9 mouse cellular contexts compared by ENCODE assay signal in genomic region chr7:44360792-44361301, GRCm38 (mm10). TPM values are rescaled to one million over a fixed set of nuclear protein-coding genes. Genes with fewer than 3 reads are reported as not detected.
DNase-seq lines count a peak whose midpoint lies in the region; ATAC-seq and TF ChIP-seq lines count a peak whose summit lies in the region.
"Had no signal": no experiment of that assay in that cellular context is flagged by ENCODE, and none has a peak within 500 bp of the region (broad histone marks: within the 10 kb centered on the region; RNA-seq: fewer than 3 reads in every experiment).

No protein-coding gene starts in this region.

- TF ChIP-seq CTCF in MEL (IDR thresholded peaks at IDR 0.05 in 2 of 3, conservative IDR thresholded peaks at IDR 0.05 in 1 of 3; ENCODE audit: control insufficient read depth in 1 of 3, insufficient read depth in 1 of 3, low read depth in 2 of 3, low read length in 3 of 3, poor library complexity in 1 of 3, severe bottlenecking in 1 of 3) = no peak

- no peak for TF ChIP-seq POLR2A in MEL (IDR thresholded peaks at IDR 0.05; ENCODE audit: control insufficient read depth in 1 of 2, insufficient read depth in 1 of 2, low read depth in 1 of 2, low read length in 2 of 2, poor library complexity in 1 of 2)

- no peak for TF ChIP-seq RAD21 in MEL (IDR thresholded peaks at IDR 0.05; ENCODE audit: low read depth, low read length)

- H3K9me3 ChIP-seq in kidney, embryonic 16.5 days (ENCODE audit: low read length) = no peaks in the 10 kb centered on the region; the same call in 1 of the 2 replicates
- H3K9me3 ChIP-seq in MEL (replicated peaks; ENCODE audit: insufficient read depth, low read length) = no peaks in the 10 kb centered on the region
- no peaks in the 10 kb centered on the region for H3K9me3 ChIP-seq in embryonic facial prominence, embryonic 11.5 days (replicated peaks; ENCODE audit: control insufficient read depth, low read length)
- H3K9me3 ChIP-seq in limb, embryonic 10.5 days (replicated peaks) = no peaks in the 10 kb centered on the region

- H3K27ac ChIP-seq in kidney, embryonic 16.5 days (ENCODE audit: low read length) = no peak overlapping the region
- H3K27ac ChIP-seq in MEL (ENCODE audit: control insufficient read depth, low read depth, low read length) = no peak overlapping the region
- H3K27ac ChIP-seq in embryonic facial prominence, embryonic 11.5 days (replicated peaks; ENCODE audit: low read depth, low read length) = no peak overlapping the region
- no peak overlapping the region for H3K27ac ChIP-seq in limb, embryonic 10.5 days

- H3K9ac ChIP-seq in kidney, embryonic 16.5 days (replicated peaks; ENCODE audit: low read length) = peak overlapping the region; percentile 65; the same call in 1 of the 2 replicates
- H3K9ac ChIP-seq in MEL (ENCODE audit: control insufficient read depth, low read depth, low read length, poor library complexity, severe bottlenecking) = no peak overlapping the region
- H3K9ac ChIP-seq in embryonic facial prominence, embryonic 11.5 days (replicated peaks; ENCODE audit: low read length) = peak overlapping the region; percentile 32; the same call in 1 of the 2 replicates

- H3K36me3 ChIP-seq in kidney, embryonic 16.5 days (ENCODE audit: insufficient read depth, low read length) = no peaks in the 10 kb centered on the region
- peaks cover 0 to 2% of the 10 kb centered on the region in 2 experiments; a peak in 1 of 4 replicates for H3K36me3 ChIP-seq in MEL (ENCODE audit: control insufficient read depth in 1 of 2, insufficient read depth in 2 of 2, low read length in 2 of 2)
- no peaks in the 10 kb centered on the region for H3K36me3 ChIP-seq in embryonic facial prominence, embryonic 11.5 days (replicated peaks; ENCODE audit: control insufficient read depth, insufficient read depth, low read depth, low read length)
- H3K36me3 ChIP-seq in limb, embryonic 10.5 days = no peaks in the 10 kb centered on the region
- no peaks in the 10 kb centered on the region for H3K36me3 ChIP-seq in splenic B cell, adult 2 months (ENCODE audit: control insufficient read depth, insufficient read depth, low read length, poor library complexity, severe bottlenecking)

- peak; percentile 21; the same call in 1 of the 2 replicates for ATAC-seq in kidney, embryonic 16.5 days (ENCODE audit: low FRiP score, low TSS enrichment)
- ATAC-seq in embryonic facial prominence, embryonic 11.5 days (replicated peaks; ENCODE audit: insufficient number of reproducible peaks, low FRiP score, low TSS enrichment, low read depth) = peak; percentile 1; the same call in 1 of the 2 replicates
- ATAC-seq in megakaryocyte-erythroid progenitor cell, adult 5-6 weeks (replicated peaks; ENCODE audit: low FRiP score, low TSS enrichment, poor library complexity, severe bottlenecking) = no peak

- H3K79me2 ChIP-seq in MEL (ENCODE audit: control insufficient read depth, insufficient read depth, low read length, poor library complexity) = no peaks in the 10 kb centered on the region

- H3K4me3 ChIP-seq in kidney, embryonic 16.5 days (ENCODE audit: low read length) = peak overlapping the region; percentile 59
- peak overlapping the region; percentile 53 to 54; a peak in 3 of 4 replicates for H3K4me3 ChIP-seq in MEL (ENCODE audit: control insufficient read depth in 1 of 2, insufficient read depth in 1 of 2, low read depth in 2 of 2, low read length in 2 of 2)
- peak overlapping the region; percentile 39; the same call in 1 of the 2 replicates for H3K4me3 ChIP-seq in embryonic facial prominence, embryonic 11.5 days (ENCODE audit: low read depth, low read length)
- peak overlapping the region; percentile 59 for H3K4me3 ChIP-seq in limb, embryonic 10.5 days

- peak overlapping the region; percentile 83 for H3K4me2 ChIP-seq in kidney, embryonic 16.5 days (replicated peaks; ENCODE audit: low read depth, low read length)
- peak overlapping the region; percentile 76 for H3K4me2 ChIP-seq in embryonic facial prominence, embryonic 11.5 days (ENCODE audit: low read depth, low read length)

- TF ChIP-seq EP300 in MEL (IDR thresholded peaks at IDR 0.05; ENCODE audit: low read depth in 1 of 2, low read length in 2 of 2) = no peak

- no peak for DNase-seq in kidney, adult 9 months
- DNase-seq in MEL (ENCODE audit: low read depth, low spot score) = no peak
- DNase-seq in embryonic facial prominence, embryonic 11.5 days (ENCODE audit: low spot score) = no peak
- DNase-seq in limb, embryonic 10.5 days (ENCODE audit: low spot score) = no peak
- peak; percentile 59 for DNase-seq in splenic B cell, adult 2 months (ENCODE audit: low read depth, low spot score)
- DNase-seq in spleen, postnatal 36 days (ENCODE audit: low spot score in 2 of 2) = no peak

- H3K4me1 ChIP-seq in kidney, embryonic 16.5 days (ENCODE audit: insufficient read depth, low read length) = peaks cover 37% of the 10 kb centered on the region
- H3K4me1 ChIP-seq in MEL (ENCODE audit: control insufficient read depth in 1 of 2, insufficient read depth in 2 of 2, low read length in 2 of 2) = peaks cover 0 to 6% of the 10 kb centered on the region in 2 experiments; a peak in 1 of 4 replicates
- H3K4me1 ChIP-seq in embryonic facial prominence, embryonic 11.5 days (ENCODE audit: control insufficient read depth, insufficient read depth, low read length) = peaks cover 6% of the 10 kb centered on the region; the same call in 1 of the 2 replicates
- H3K4me1 ChIP-seq in limb, embryonic 10.5 days = peaks cover 44% of the 10 kb centered on the region

- peaks cover 56% of the 10 kb centered on the region for H3K27me3 ChIP-seq in kidney, embryonic 16.5 days (ENCODE audit: insufficient read depth, low read length)
- H3K27me3 ChIP-seq in MEL (ENCODE audit: control insufficient read depth in 1 of 2, insufficient read depth in 2 of 2, low read length in 2 of 2) = no peaks in the 10 kb centered on the region; a peak in 1 of 4 replicates
- peaks cover 43% of the 10 kb centered on the region for H3K27me3 ChIP-seq in embryonic facial prominence, embryonic 11.5 days (ENCODE audit: control insufficient read depth, insufficient read depth, low read length)
- H3K27me3 ChIP-seq in limb, embryonic 10.5 days (ENCODE audit: low read depth, poor library complexity, severe bottlenecking) = peaks cover 93% of the 10 kb centered on the region
- peaks cover under 1% of the 10 kb centered on the region; the same call in 1 of the 2 replicates for H3K27me3 ChIP-seq in splenic B cell, adult 2 months (ENCODE audit: control insufficient read depth, insufficient read depth, low read length, poor library complexity, severe bottlenecking)

- 3% methylated on average over 21 of the region's 21 CpGs for WGBS in kidney, embryonic 16.5 days
- 10% methylated on average over 21 of the region's 21 CpGs for WGBS in embryonic facial prominence, embryonic 11.5 days
- WGBS in limb, embryonic 10.5 days = 8% methylated on average over 21 of the region's 21 CpGs

TF ChIP-seq in MEL, 35 proteins besides CTCF, POLR2A, EP300 and RAD21 (continues in another document):
- TF ChIP-seq CHD2 (IDR thresholded peaks at IDR 0.05; ENCODE audit: low read length) = no peak
- TF ChIP-seq USF2 (IDR thresholded peaks at IDR 0.05; ENCODE audit: borderline replicate concordance in 1 of 2, insufficient read depth in 1 of 2, low read depth in 1 of 2, low read length in 2 of 2) = no peak
- TF ChIP-seq BHLHE40 (IDR thresholded peaks at IDR 0.05; ENCODE audit: borderline replicate concordance, low read depth, low read length) = no peak

RNA-seq across cellular contexts. Expression of gene Syt3, which starts 23.1 kb away (rescaled TPM):
- polyA plus RNA-seq in kidney, embryonic 16.5 days (2015; fragmentation: Nextera tagmentation; extraction: Ambion mirVana) = 2.7 and 3.4 TPM in 2 replicates
- total RNA-seq in MEL (2012; rRNA removed) = 0.08 and 0.20 TPM in 2 replicates
- under 1 TPM in 1 of 2 experiments, not detected in 1; 0.56 TPM for polyA plus RNA-seq in MEL (2012; ENCODE audit: insufficient read depth in 1 of 2, insufficient read length in 2 of 2, low read depth in 1 of 2, low replicate concordance in 2 of 2, missing spikeins in 1 of 2)
- polyA plus RNA-seq in embryonic facial prominence, embryonic 11.5 days (2014; fragmentation: Nextera tagmentation; extraction: Ambion mirVana) = 1.4 and 1.9 TPM in 2 replicates
- 1.1 and 1.9 TPM in 2 replicates for polyA plus RNA-seq in limb, embryonic 10.5 days (2016; fragmentation: Nextera tagmentation; extraction: Ambion mirVana)
- not detected in 2 replicates for total RNA-seq in megakaryocyte-erythroid progenitor cell, adult 5-6 weeks (2014; fragmentation: Nextera tagmentation)
- total RNA-seq in megakaryocyte-erythroid progenitor cell, adult 5-6 weeks (2017) = 0.61 TPM in 1 of 2 replicates, not detected in the other

RNA-seq across cellular contexts. Expression of gene 1700008O03Rik, which starts 24.8 kb away (rescaled TPM):
- 0.64 and 1.1 TPM in 2 replicates for polyA plus RNA-seq in kidney, embryonic 16.5 days (2015; fragmentation: Nextera tagmentation; extraction: Ambion mirVana)
- not detected in 2 replicates for total RNA-seq in MEL (2012; rRNA removed)
- under 1 TPM in 1 of 2 experiments, not detected in 1; 0.95 TPM for polyA plus RNA-seq in MEL (2012; ENCODE audit: insufficient read depth in 1 of 2, insufficient read length in 2 of 2, low read depth in 1 of 2, low replicate concordance in 2 of 2, missing spikeins in 1 of 2)
- polyA plus RNA-seq in embryonic facial prominence, embryonic 11.5 days (2014; fragmentation: Nextera tagmentation; extraction: Ambion mirVana) = 0.99 and 1.4 TPM in 2 replicates
- polyA plus RNA-seq in limb, embryonic 10.5 days (2016; fragmentation: Nextera tagmentation; extraction: Ambion mirVana) = 0.50 and 0.68 TPM in 2 replicates
- not detected in 2 replicates for total RNA-seq in megakaryocyte-erythroid progenitor cell, adult 5-6 weeks (2014; fragmentation: Nextera tagmentation)
- total RNA-seq in megakaryocyte-erythroid progenitor cell, adult 5-6 weeks (2017) = 0.65 TPM in 1 of 2 replicates, not detected in the other
- total RNA-seq: liver, adult 2 months had no signal

RNA-seq across cellular contexts. Expression of gene Shank1, which starts 50.8 kb away (rescaled TPM):
- 1.5 and 1.7 TPM in 2 replicates for polyA plus RNA-seq in kidney, embryonic 16.5 days (2015; fragmentation: Nextera tagmentation; extraction: Ambion mirVana)
- total RNA-seq in MEL (2012; rRNA removed) = 0.12 and 0.29 TPM in 2 replicates
- 1 to 10 TPM in 1 of 2 experiments, not detected in 1; 3.9 TPM for polyA plus RNA-seq in MEL (2012; ENCODE audit: insufficient read depth in 1 of 2, insufficient read length in 2 of 2, low read depth in 1 of 2, low replicate concordance in 2 of 2, missing spikeins in 1 of 2)
- polyA plus RNA-seq in embryonic facial prominence, embryonic 11.5 days (2014; fragmentation: Nextera tagmentation; extraction: Ambion mirVana) = 0.98 and 1.00 TPM in 2 replicates
- 0.31 and 0.40 TPM in 2 replicates for polyA plus RNA-seq in limb, embryonic 10.5 days (2016; fragmentation: Nextera tagmentation; extraction: Ambion mirVana)
- 0.22 and 1.3 TPM in 2 replicates for total RNA-seq in megakaryocyte-erythroid progenitor cell, adult 5-6 weeks (2014; fragmentation: Nextera tagmentation)
- 0.27 TPM in 1 of 2 replicates, not detected in the other for total RNA-seq in megakaryocyte-erythroid progenitor cell, adult 5-6 weeks (2017)
- total RNA-seq: liver, adult 2 months had no signal

RNA-seq across cellular contexts. Expression of gene Clec11a, which starts 54.1 kb away (rescaled TPM):
- 3.6 and 5.8 TPM in 2 replicates for polyA plus RNA-seq in kidney, embryonic 16.5 days (2015; fragmentation: Nextera tagmentation; extraction: Ambion mirVana)
- 0.33 and 0.39 TPM in 2 replicates for total RNA-seq in MEL (2012; rRNA removed)
- under 1 TPM in 1 of 2 experiments, not detected in 1; 0.33 TPM for polyA plus RNA-seq in MEL (2012; ENCODE audit: insufficient read depth in 1 of 2, insufficient read length in 2 of 2, low read depth in 1 of 2, low replicate concordance in 2 of 2, missing spikeins in 1 of 2)
- 2.2 and 2.3 TPM in 2 replicates for polyA plus RNA-seq in embryonic facial prominence, embryonic 11.5 days (2014; fragmentation: Nextera tagmentation; extraction: Ambion mirVana)
- 1.1 and 1.7 TPM in 2 replicates for polyA plus RNA-seq in limb, embryonic 10.5 days (2016; fragmentation: Nextera tagmentation; extraction: Ambion mirVana)
- total RNA-seq in megakaryocyte-erythroid progenitor cell, adult 5-6 weeks (2014; fragmentation: Nextera tagmentation) = 0.74 and 0.77 TPM in 2 replicates
- 1.7 and 4.3 TPM in 2 replicates for total RNA-seq in megakaryocyte-erythroid progenitor cell, adult 5-6 weeks (2017)
